Mouse (Mus musculus) hindbrain, embryonic 15.5 days (tissue): Measurements from ENCODE around the gene Ubfd1. TPM values are rescaled to one million over a fixed set of nuclear protein-coding genes. Genes with fewer than 3 reads are reported as not detected.

ENCODE experiments used
- ATAC-seq: fragments of 200-750 bp; cut with Nextera tagmentation; 2 replicates; pipeline ENCODE4 v1.8.0; 2017; ENCODE audit warnings: low read depth, moderate number of reproducible peaks, moderate TSS enrichment; ENCODE audit not compliant: low FRiP score
- H3K27ac ChIP-seq: fragments of 300-500 bp; sonication (generic); replicated peaks from 2 replicates; pipeline ENCODE4 v1.5.1; 2015; ENCODE audit warnings: mild to moderate bottlenecking, inconsistent platforms
- H3K27me3 ChIP-seq: fragments of 300-500 bp; sonication (generic); 2 replicates; pipeline ENCODE4 v1.6.1; 2015; ENCODE audit warnings: control low read depth, inconsistent platforms
- H3K36me3 ChIP-seq: fragments of 300-500 bp; sonication (generic); 2 replicates; pipeline ENCODE4 v1.6.1; 2015; ENCODE audit warnings: control low read depth, inconsistent platforms
- H3K4me1 ChIP-seq: fragments of 300-500 bp; sonication (generic); replicated peaks from 2 replicates; pipeline ENCODE4 v1.6.1; 2015; ENCODE audit warnings: control low read depth, inconsistent platforms
- H3K4me2 ChIP-seq: fragments of 300-500 bp; sonication (generic); 2 replicates; pipeline ENCODE4 v1.6.1; 2015; ENCODE audit warnings: moderate library complexity, mild to moderate bottlenecking, inconsistent platforms
- H3K4me3 ChIP-seq: fragments of 300-500 bp; sonication (generic); 2 replicates; pipeline ENCODE4 v1.5.1; 2015; ENCODE audit warnings: mild to moderate bottlenecking, inconsistent platforms
- H3K9ac ChIP-seq: fragments of 300-500 bp; sonication (generic); 2 replicates; pipeline ENCODE4 v1.6.1; 2015; ENCODE audit warnings: inconsistent platforms
- H3K9me3 ChIP-seq: fragments of 300-500 bp; sonication (generic); 2 replicates; pipeline ENCODE4 v1.6.1; 2016; ENCODE audit warnings: control low read depth, inconsistent platforms
- WGBS: fragments of 180-500 bp; shearing (Covaris S2); methylation state at CpG from one replicate; pipeline ENCODE4 v1.1.7; 2015; 5-methylcytosine and 5-hydroxymethylcytosine counted together
- polyA plus RNA-seq: library from polyadenylated mRNA; unstranded; fragments of >200 nt; fragmentation: Nextera tagmentation; extraction: Ambion mirVana; gene quantifications from 2 replicates; pipeline ENCODE4 v1.2.1, GENCODE M21; 2015

Gene Ubfd1
- polyA plus RNA-seq, result 81.6 and 82.7 TPM in 2 replicates

DNA sequence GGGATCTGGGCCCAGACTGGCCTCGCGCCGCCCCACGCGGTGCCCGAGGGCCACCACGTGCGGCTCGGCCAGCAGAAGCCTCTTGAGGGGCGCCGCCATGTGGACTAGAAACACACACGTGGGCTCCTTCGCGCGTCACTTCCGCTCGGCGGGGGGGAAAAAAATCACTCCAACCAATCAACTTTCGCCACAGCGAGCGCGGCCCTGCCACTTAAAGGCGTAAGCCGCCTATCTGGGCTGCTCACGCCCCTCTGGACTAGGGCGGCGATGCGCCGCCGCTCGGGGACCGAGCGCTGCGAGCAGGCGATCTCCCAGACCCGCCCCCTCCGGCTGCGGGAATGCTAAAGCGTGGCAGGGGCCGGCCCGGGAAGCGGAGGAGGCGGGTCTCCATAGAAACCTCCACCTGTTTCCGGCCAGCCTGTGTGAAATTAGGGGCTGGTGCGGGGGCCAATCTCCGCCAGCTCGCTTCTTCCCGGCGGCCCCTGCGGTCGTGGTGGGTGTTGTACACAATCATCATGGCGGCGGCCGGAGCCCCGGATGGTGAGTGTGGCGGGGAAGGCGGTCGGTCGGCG lies at the start of gene Ubfd1, which contains the start of gene Ears2:
Ubfd1 (plus strand) TSS at position 231 of the 572 bp plus-strand sequence.
Ears2 (minus strand) TSS at position 319 of the 572 bp plus-strand sequence.
- WGBS, result under 1% methylated on average over 60 of the region's 60 CpGs
- Histone ChIP-seq H3K9ac (peak within 1 kb of the TSS; percentile 98), H3K36me3 (peaks cover 13% of the 10 kb centered on the region), H3K27ac (peak within 1 kb of the TSS; percentile 96), H3K4me2 (peak within 1 kb of the TSS; percentile 85), H3K27me3 (no peaks in the 10 kb centered on the region), H3K4me1 (peaks cover 30% of the 10 kb centered on the region), H3K9me3 (no peaks in the 10 kb centered on the region), H3K4me3 (peak within 1 kb of the TSS; percentile 100)
- peak; percentile 99 for ATAC-seq

DNA sequence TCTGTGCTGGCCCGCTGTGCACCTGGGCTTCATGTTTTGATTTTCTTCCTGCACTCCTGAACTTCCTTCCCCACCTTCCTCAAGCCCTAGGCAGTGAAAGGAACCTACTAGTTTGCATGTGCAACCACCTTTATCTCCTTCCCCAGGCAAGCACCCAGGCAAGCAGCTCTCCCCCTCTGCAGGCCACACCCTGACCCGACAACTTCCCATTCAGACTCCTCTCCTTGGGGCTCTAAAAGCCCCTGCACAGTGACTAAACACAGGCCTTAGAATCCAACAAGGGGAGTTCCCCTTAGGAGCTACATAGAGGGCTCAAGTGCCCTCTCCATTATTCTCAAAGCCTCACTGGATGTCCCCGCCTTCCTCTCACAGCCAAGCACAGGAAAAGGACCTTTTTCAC lies 48.7 kb upstream of the Ubfd1 start:
- no peaks in the 10 kb centered on the region for H3K36me3 ChIP-seq
- ATAC-seq, result no peak
- H3K27me3 ChIP-seq, result no peaks in the 10 kb centered on the region
- WGBS, result 74% methylated on average over 3 of the region's 3 CpGs
- H3K4me1 ChIP-seq, result peaks cover 58% of the 10 kb centered on the region
- H3K27ac ChIP-seq, result no peak overlapping the region
- peak overlapping the region; percentile 73 for H3K4me2 ChIP-seq
- H3K4me3 ChIP-seq, result no peak overlapping the region
- H3K9ac ChIP-seq, result no peak overlapping the region
- no peaks in the 10 kb centered on the region for H3K9me3 ChIP-seq

DNA sequence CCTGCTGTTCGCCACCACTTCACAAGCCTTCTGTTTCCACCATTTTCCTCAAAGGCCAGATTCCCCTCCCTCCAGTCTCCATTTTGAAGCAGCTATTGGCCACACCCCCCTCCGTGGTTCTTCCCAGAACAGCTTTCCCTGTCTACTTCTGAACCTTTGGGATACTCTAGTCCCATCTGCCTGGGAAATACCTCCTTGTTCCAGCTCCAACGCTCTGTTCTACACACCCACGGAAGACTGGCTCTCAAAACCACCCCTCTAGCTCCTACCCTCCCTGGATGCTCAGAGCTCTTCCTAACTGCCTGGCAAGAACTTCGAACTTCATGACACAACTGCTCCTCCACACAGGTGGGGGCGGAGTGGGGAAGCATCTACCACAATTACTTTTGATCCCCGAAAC lies 48.0 kb upstream of the Ubfd1 start:
- no peaks in the 10 kb centered on the region for H3K9me3 ChIP-seq
- H3K4me3 ChIP-seq, result peak overlapping the region; percentile 53
- H3K4me1 ChIP-seq, result peaks cover 58% of the 10 kb centered on the region
- H3K27me3 ChIP-seq, result no peaks in the 10 kb centered on the region
- H3K36me3 ChIP-seq, result no peaks in the 10 kb centered on the region
- H3K4me2 ChIP-seq, result peak overlapping the region; percentile 73
- H3K27ac ChIP-seq, result no peak overlapping the region
- H3K9ac ChIP-seq, result no peak overlapping the region
- ATAC-seq, result no peak
- WGBS, result 86% methylated on average over 7 of the region's 7 CpGs

DNA sequence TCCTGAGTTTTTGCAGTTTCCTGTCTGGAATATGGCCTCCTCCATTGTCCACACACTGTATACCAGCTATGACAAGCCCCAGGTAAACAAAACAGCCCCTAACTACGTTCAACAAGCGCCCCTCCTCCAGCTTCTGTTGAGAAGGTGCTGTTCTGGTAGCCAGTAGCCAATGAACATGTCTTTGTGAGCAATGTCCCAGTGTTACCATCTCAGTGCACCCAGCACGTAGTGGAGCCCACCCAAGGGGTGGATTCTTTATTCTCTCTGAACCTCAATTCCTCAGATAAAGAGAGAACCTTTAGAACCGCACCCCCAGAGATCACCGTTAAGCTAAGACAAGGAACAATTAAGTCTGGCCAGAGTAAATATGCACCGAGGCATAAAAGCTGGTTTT lies 46.7 kb upstream of the Ubfd1 start:
- H3K36me3 ChIP-seq, result no peaks in the 10 kb centered on the region
- peak overlapping the region; percentile 53 for H3K4me3 ChIP-seq
- peak overlapping the region; percentile 88 for H3K27ac ChIP-seq
- under 1% methylated on average over 6 of the region's 6 CpGs for WGBS
- no peaks in the 10 kb centered on the region for H3K9me3 ChIP-seq
- ATAC-seq, result peak; percentile 53
- H3K27me3 ChIP-seq, result no peaks in the 10 kb centered on the region
- H3K9ac ChIP-seq, result peak overlapping the region; percentile 64
- peak overlapping the region; percentile 73 for H3K4me2 ChIP-seq
- peaks cover 49% of the 10 kb centered on the region for H3K4me1 ChIP-seq

DNA sequence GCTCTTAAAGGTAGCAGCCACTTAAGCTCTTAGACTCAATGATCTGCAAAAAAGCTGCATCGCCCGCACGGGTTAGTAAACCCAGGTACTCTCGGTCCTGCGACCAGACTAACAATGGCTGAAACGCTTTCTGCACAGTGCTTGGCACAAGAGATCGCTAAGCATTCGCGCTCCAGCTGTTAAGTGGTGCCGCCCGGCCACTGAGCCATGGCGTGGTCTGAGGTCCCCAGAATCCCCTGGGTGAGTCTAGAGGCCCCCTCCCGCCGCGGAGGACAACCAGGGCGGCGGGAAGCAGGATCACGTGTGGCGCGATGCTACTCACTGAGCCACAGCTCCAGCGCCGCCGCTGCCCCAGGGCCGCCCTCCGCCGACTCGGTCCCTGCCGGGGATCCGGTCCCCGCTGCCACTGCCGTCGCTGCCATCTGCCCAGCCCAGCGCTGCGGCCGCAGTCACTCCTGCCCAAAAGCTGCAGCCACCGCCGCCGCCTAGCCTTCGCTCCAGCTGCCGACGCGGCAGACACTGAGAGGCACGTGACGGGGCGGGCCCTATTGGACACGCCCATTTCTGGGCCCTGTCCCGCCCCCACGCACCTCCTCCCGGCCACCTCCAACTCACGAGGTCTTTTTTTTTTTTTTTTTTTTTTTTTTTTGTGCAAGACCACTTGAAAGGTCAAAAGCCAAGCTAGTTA lies 46.2 kb upstream of the Ubfd1 start, which contains the start of gene Gga2:
Gga2 (minus strand) TSS at position 556 of the 688 bp plus-strand sequence.
- peak within 1 kb of the TSS; percentile 64 for H3K9ac ChIP-seq
- H3K4me2 ChIP-seq, result peak within 1 kb of the TSS; percentile 73
- ATAC-seq, result peak; percentile 88
- no peaks in the 10 kb centered on the region for H3K9me3 ChIP-seq
- no peaks in the 10 kb centered on the region for H3K36me3 ChIP-seq
- H3K27me3 ChIP-seq, result no peaks in the 10 kb centered on the region
- peak within 1 kb of the TSS; percentile 53 for H3K4me3 ChIP-seq
- H3K27ac ChIP-seq, result peak within 1 kb of the TSS; percentile 88
- peaks cover 44% of the 10 kb centered on the region for H3K4me1 ChIP-seq
- WGBS, result under 1% methylated on average over 50 of the region's 50 CpGs

DNA sequence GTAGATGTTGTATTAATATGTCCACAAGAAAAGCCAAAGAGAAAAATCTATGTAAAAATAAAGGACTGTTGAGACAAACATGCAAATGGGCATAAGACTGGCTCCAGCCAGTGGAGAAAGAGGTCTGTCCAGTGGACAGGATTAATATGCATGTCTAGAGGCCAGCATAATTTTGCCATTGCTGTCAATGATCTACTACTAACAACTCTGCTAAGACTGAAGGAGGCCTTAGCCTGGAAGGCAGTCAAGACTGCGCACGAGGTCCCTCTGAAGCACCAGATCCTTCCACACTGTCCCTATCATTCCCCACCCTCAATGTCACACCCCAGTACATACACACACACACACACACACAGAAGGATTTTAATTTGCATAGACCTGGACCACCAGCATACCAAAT lies 44.8 kb upstream of the Ubfd1 start:
- WGBS, result 93% methylated on average over 2 of the region's 2 CpGs
- Histone ChIP-seq H3K27ac (no peak overlapping the region), H3K4me2 (no peak overlapping the region), H3K4me1 (peaks cover 32% of the 10 kb centered on the region), H3K9me3 (no peaks in the 10 kb centered on the region), H3K36me3 (no peaks in the 10 kb centered on the region), H3K9ac (no peak overlapping the region), H3K4me3 (no peak overlapping the region), H3K27me3 (no peaks in the 10 kb centered on the region)
- ATAC-seq, result no peak

DNA sequence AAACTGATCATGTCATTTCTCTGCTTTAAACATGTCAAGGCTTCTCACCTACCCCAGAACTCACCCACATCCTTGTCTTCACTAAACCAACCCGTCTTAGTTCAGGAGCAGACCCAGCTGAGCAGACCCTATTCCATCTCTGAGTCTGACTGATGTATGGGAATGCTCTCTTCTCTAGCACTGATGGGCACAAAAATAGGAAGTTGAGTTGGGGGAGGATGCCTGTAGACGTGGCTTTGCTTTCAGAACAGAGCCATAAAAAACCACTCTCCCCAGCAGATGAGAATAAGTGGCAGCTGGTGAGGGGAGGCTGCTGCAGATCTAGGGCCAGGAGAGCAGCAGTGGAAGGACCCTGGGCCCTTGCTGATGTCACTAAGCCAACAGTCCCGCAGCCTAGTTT lies 33.6 kb upstream of the Ubfd1 start:
- 82% methylated on average over 3 of the region's 3 CpGs for WGBS
- no peaks in the 10 kb centered on the region for H3K4me1 ChIP-seq
- no peak for ATAC-seq
- H3K9me3 ChIP-seq, result no peaks in the 10 kb centered on the region
- no peak overlapping the region for H3K4me2 ChIP-seq
- no peak overlapping the region for H3K4me3 ChIP-seq
- no peak overlapping the region for H3K9ac ChIP-seq
- H3K27me3 ChIP-seq, result no peaks in the 10 kb centered on the region
- no peak overlapping the region for H3K27ac ChIP-seq
- peaks cover 7% of the 10 kb centered on the region; the same call in 1 of the 2 replicates for H3K36me3 ChIP-seq

DNA sequence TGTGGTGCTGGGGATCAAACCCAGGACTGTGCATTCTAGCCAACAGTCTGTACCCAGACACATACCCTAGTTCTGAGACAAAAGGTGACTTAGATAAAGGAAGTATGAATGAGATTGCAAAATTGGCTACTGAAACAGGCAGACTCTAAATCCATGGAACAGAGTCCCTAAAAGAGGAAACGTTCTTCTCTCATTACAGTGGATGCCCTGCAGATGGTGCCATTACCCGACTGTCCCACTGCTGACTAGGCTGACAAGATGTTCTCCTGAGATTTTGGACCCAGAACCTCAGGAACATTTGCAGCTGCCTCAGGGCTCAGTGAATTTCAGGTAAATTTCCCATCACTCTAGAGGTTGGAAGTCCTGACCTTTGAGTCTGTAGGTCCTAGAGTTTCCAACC lies 32.6 kb upstream of the Ubfd1 start:
- no peaks in the 10 kb centered on the region for H3K27me3 ChIP-seq
- no peak overlapping the region for H3K4me3 ChIP-seq
- H3K9me3 ChIP-seq, result no peaks in the 10 kb centered on the region
- no peak overlapping the region for H3K4me2 ChIP-seq
- H3K4me1 ChIP-seq, result no peaks in the 10 kb centered on the region
- peaks cover 10% of the 10 kb centered on the region; the same call in 1 of the 2 replicates for H3K36me3 ChIP-seq
- no peak overlapping the region for H3K9ac ChIP-seq
- ATAC-seq, result no peak
- no peak overlapping the region for H3K27ac ChIP-seq
- WGBS, result 49% methylated on average over 2 of the region's 2 CpGs

DNA sequence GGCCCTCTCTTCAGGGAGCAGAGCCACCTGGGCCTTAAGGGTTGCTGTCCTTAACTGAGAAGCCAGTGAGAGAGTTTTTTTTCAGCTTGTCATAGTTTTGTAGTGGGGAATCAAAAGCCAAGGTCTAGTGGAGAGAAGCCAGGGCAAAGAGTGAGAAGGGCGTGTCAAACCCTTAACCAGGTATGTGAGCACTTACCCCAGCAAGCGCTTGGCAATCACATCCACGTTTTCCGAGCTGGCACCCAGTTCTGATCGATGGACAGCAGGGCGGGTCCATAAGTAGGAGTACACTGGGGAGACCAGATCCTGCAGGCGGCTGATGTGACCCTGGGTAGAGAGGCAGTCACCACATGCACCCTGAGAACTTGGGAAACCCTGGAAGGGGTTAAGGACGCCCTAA lies 22.9 kb upstream of the Ubfd1 start:
- Histone ChIP-seq H3K27me3 (no peaks in the 10 kb centered on the region), H3K4me2 (no peak overlapping the region), H3K4me3 (no peak overlapping the region), H3K36me3 (peaks cover 25% of the 10 kb centered on the region), H3K27ac (no peak overlapping the region), H3K9me3 (no peaks in the 10 kb centered on the region), H3K9ac (no peak overlapping the region), H3K4me1 (no peaks in the 10 kb centered on the region)
- no peak for ATAC-seq
- 89% methylated on average over 8 of the region's 8 CpGs for WGBS

DNA sequence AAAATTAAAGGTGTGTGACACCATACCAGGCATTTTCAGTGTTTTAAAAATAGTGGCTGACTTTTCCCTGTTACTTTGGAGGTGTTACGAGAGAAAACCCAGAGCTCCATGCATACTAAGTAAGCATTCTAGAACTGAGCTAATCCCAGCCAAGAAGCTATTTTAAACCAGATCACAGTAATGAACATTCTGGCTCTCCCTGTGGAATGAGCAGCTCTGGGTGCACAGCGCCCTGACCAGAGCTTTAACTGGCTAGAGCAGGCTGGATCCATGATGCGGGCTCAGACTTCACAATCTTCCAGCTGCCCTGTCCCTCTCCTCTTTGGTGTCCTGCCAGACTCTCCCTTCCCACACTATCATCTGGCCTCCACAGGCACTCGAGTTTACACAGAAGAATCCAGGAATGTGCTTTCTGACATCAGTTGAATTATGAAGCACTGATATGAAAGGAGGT lies 21.8 kb upstream of the Ubfd1 start:
- Histone ChIP-seq H3K9me3 (no peaks in the 10 kb centered on the region), H3K9ac (no peak overlapping the region), H3K4me2 (no peak overlapping the region), H3K27ac (no peak overlapping the region), H3K36me3 (peaks cover 27% of the 10 kb centered on the region), H3K27me3 (no peaks in the 10 kb centered on the region), H3K4me1 (no peaks in the 10 kb centered on the region), H3K4me3 (no peak overlapping the region)
- ATAC-seq, result no peak
- WGBS, result 89% methylated on average over 4 of the region's 4 CpGs

DNA sequence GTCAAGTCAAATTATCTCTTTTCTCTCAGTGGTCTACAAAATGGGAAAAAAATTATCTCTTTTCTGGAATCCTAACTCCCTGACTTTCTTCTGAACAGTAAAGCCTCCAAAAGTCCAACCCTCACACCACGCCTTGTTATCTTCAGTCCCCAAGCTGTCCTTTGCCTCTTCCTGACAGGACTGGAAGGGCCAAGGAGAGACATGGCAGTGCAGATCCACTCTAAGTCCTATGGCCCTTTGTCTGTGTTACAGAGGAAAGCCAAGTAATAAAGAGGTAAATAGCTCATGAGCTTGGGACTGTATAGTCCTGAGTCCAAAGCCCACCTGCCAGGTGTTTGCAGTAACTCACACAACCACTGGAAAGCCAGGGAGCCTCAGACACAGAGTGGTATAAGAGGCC lies 21.3 kb upstream of the Ubfd1 start:
- ATAC-seq, result no peak
- Histone ChIP-seq H3K27ac (no peak overlapping the region), H3K36me3 (peaks cover 27% of the 10 kb centered on the region), H3K9ac (no peak overlapping the region), H3K27me3 (no peaks in the 10 kb centered on the region), H3K4me1 (no peaks in the 10 kb centered on the region), H3K4me3 (no peak overlapping the region), H3K9me3 (no peaks in the 10 kb centered on the region), H3K4me2 (no peak overlapping the region)
- 97% methylated on average over 1 of the region's 1 CpGs for WGBS

DNA sequence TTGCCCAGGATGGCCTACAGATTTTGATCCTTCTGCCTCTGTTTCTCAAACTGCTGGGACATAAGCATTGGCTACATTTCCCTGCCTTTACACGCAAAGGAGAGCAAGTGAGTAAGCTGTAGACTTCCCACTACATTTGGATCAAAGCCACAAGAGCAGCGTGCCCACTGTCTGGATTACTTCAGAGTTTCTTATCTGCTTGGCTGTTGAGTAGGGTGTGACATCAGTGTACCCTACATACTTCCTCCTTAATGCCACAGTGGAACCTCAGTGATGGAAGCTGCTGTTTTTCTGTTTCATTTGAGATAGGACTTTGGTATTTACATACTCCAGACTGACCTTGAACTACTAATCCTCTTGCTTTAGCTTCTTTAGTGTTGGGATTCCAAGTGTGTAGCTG lies 20.2 kb upstream of the Ubfd1 start:
- ATAC-seq, result no peak
- no peaks in the 10 kb centered on the region for H3K4me1 ChIP-seq
- no peaks in the 10 kb centered on the region for H3K9me3 ChIP-seq
- H3K9ac ChIP-seq, result no peak overlapping the region
- no peak overlapping the region for H3K4me2 ChIP-seq
- no peaks in the 10 kb centered on the region for H3K27me3 ChIP-seq
- H3K36me3 ChIP-seq, result peaks cover 22% of the 10 kb centered on the region
- H3K4me3 ChIP-seq, result no peak overlapping the region
- no peak overlapping the region for H3K27ac ChIP-seq
- WGBS, result 89% methylated on average over 2 of the region's 2 CpGs
